Mouse (Mus musculus): ENCODE data around the gene Gm20388. TPM values are rescaled to one million over a fixed set of nuclear protein-coding genes. Genes with fewer than 3 reads are reported as not detected.

Gene Gm20388
- polyA plus RNA-seq, 1 experiment from 2014 or later, result 2.5 TPM

DNA sequence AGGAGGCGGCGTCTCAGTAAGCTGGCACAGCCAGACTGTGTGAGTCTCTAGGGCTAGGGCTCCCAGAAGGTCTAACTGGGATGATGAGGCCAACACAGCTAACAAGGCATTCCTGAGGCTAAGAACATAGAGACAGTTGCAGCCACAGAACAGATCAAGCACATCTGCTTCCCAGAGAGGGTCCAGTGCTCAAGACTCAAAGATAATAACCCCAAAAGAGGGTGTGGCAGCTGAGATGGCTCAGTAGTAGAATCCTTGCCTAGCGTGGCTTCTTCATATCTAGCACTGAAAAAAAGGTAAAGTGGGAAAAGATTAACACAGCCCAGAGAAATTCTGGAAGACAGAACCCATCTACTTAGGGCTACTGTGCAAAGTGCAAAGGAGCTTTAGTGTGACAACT, 3045.4 kb downstream of the Gm20388 start:
- 92% methylated on average over 3 of the region's 3 CpGs for WGBS
- DNase-seq (ENCODE audit: low spot score), result no peak

DNA sequence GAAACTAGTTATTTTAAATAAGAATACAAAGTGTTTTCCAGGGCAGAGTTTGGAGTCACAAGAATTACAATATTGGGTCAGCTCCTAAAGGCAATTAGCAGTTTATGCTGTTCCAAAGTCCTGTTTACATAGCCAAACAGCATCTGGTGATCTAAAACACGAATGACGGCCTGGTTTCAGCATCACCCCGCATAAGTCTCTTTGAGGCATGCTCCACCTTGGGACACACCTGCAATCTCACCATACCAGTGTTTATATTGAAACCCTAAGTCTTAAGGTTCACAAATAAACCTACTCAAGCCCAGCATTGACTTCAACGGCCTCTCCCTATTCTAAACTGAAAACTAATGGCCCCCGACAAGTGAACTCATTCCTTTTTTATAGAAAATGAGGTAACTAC, 3049.7 kb downstream of the Gm20388 start:
- Histone ChIP-seq H3K27me3 (ENCODE audit: low read depth, poor library complexity, severe bottlenecking) (no peaks in the 10 kb centered on the region), H3K36me3 (peaks cover 11% of the 10 kb centered on the region), H3K4me3 (no peak overlapping the region), H3K27ac (no peak overlapping the region), H3K9me3 (replicated peaks) (no peaks in the 10 kb centered on the region), H3K4me1 (peaks cover 11% of the 10 kb centered on the region)
- DNase-seq (ENCODE audit: low spot score), result no peak
- 88% methylated on average over 5 of the region's 5 CpGs for WGBS

More for the DNA sequence above, 3045.4 kb downstream of the Gm20388 start:
- Histone ChIP-seq H3K4me3 (no peak overlapping the region), H3K9me3 (replicated peaks) (no peaks in the 10 kb centered on the region), H3K27ac (no peak overlapping the region), H3K36me3 (no peaks in the 10 kb centered on the region), H3K27me3 (ENCODE audit: low read depth, poor library complexity, severe bottlenecking) (no peaks in the 10 kb centered on the region), H3K4me1 (peaks cover 6% of the 10 kb centered on the region; the same call in 1 of the 2 replicates)

DNA sequence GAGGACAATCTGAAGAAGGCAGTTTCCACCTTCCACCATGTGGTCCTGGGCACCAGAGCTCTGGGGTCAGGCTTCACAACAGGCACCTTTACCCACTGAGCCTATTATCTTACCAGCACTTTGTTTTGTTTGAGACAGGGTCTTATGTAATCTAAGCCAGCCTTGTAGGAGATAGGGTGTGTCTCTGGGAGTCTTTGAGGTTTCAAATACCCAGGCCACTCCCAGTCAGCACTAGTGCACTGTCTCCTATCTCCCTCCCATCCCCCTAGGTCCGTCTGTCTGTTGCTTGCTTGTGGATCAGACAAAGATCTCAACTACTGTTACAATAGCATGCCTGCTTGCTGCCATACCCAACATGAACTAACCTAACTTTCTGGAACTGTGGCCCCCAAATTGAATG, 3050.3 kb downstream of the Gm20388 start:
- H3K27me3 ChIP-seq (ENCODE audit: low read depth, poor library complexity, severe bottlenecking), result no peaks in the 10 kb centered on the region
- H3K4me3 ChIP-seq, result no peak overlapping the region
- no peak overlapping the region for H3K27ac ChIP-seq
- no peaks in the 10 kb centered on the region for H3K9me3 ChIP-seq (replicated peaks)
- WGBS, result 36% methylated on average over 1 of the region's 1 CpGs
- H3K36me3 ChIP-seq, result peaks cover 13% of the 10 kb centered on the region
- no peak for DNase-seq (ENCODE audit: low spot score)
- peaks cover 11% of the 10 kb centered on the region for H3K4me1 ChIP-seq

DNA sequence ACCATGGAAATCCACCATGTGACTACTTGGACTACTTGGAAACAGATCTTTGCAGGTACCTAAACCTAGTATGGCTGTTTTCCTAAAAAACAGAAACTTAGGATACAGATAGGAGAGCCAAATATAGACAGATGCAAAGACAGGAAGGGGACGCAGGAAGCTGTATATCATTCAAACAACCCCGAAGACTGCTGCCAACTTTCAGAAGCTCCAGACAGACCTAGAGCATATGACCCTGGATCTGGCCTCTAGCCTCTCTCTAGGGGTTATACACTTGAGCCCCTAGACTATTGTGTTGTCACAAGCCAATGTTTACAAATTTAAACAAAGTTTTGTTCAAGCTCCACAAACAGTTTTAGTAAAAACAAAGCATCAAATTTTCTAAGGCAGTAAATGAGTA, 3050.8 kb downstream of the Gm20388 start:
- Histone ChIP-seq H3K4me3 (no peak overlapping the region), H3K27ac (no peak overlapping the region), H3K36me3 (peaks cover 17% of the 10 kb centered on the region), H3K9me3 (replicated peaks) (no peaks in the 10 kb centered on the region), H3K4me1 (peaks cover 11% of the 10 kb centered on the region), H3K27me3 (ENCODE audit: low read depth, poor library complexity, severe bottlenecking) (no peaks in the 10 kb centered on the region)
- DNase-seq (ENCODE audit: low spot score), result no peak
- 52% methylated on average over 2 of the region's 2 CpGs for whole genome bisulfite sequencing

DNA sequence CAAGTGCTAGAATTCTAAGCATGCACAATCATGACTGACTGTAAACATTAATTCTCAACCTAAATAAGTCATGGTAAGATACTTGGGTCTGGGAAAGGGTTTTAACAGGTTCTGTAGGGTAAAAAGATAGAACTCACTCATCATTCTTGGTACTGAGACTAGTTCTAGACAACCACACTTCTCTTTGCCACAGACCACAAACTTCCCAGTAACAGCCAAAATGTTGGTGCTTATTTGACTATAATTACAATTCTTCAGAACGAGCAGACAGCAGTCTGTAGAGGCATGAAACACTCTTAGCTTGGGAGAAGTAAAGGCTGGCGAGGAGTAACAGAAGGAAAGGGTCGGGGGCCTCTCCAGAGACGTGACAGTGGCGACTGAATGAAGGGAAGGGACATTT, 3051.4 kb downstream of the Gm20388 start:
- Histone ChIP-seq H3K4me1 (peaks cover 11% of the 10 kb centered on the region), H3K27me3 (ENCODE audit: low read depth, poor library complexity, severe bottlenecking) (no peaks in the 10 kb centered on the region), H3K36me3 (peaks cover 17% of the 10 kb centered on the region), H3K27ac (no peak overlapping the region), H3K4me3 (no peak overlapping the region), H3K9me3 (replicated peaks) (no peaks in the 10 kb centered on the region)
- DNase-seq (ENCODE audit: low spot score), result no peak
- 69% methylated on average over 5 of the region's 5 CpGs for WGBS

DNA sequence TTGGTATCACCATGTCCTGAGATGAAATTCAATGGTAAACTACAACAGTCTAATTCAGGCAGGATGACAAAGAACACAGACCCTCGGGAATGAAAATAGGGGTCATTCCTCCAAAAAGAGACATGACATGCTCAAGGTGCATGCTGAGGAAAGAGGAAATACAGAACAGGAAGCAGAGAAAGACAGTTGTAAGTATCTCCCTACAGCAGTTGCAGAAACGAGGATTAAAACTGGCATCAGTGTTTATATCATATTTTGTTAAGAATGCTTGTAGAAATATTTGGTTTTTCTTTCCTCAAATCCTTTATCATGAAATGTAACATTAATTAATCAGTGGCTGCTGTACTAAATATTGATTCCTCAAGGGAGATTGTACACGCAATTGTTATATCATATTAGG, 3056.0 kb downstream of the Gm20388 start:
- peaks cover 53% of the 10 kb centered on the region for H3K36me3 ChIP-seq

DNA sequence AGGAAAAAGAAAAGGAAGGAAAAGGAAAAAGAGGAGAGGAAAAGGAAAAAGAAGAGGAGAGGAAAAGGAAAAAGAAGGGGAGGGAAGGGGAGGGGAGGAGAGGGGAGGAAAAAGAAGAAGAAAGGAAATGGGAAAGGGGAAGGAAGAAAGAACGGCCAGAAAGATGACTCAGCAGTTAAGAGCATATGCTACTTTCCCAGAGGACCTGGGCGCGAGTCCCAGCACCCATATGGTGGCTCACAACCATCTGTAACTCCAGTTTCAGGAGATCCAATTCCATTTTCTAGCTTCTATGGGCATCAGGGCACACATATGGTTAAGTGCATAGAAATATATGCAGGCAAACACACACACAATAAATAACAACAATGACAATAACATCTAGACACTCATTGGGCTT, 3057.5 kb downstream of the Gm20388 start:
- Histone ChIP-seq H3K9me3 (replicated peaks) (no peaks in the 10 kb centered on the region), H3K4me3 (no peak overlapping the region), H3K27ac (no peak overlapping the region), H3K36me3 (peaks cover 64% of the 10 kb centered on the region), H3K27me3 (ENCODE audit: low read depth, poor library complexity, severe bottlenecking) (no peaks in the 10 kb centered on the region), H3K4me1 (0 out of 2 replicates have a peak, but pooled peaks cover 3% of the 10 kb centered on the region)
- DNase-seq (ENCODE audit: low spot score), result no peak
- 96% methylated on average over 3 of the region's 3 CpGs for WGBS

More for the DNA sequence above, 3056.0 kb downstream of the Gm20388 start:
- Histone ChIP-seq H3K9me3 (replicated peaks) (no peaks in the 10 kb centered on the region), H3K27me3 (ENCODE audit: low read depth, poor library complexity, severe bottlenecking) (no peaks in the 10 kb centered on the region), H3K27ac (no peak overlapping the region), H3K4me1 (peaks cover 6% of the 10 kb centered on the region), H3K4me3 (no peak overlapping the region)
- 91% methylated on average over 3 of the region's 3 CpGs for WGBS
- DNase-seq (ENCODE audit: low spot score), result no peak

DNA sequence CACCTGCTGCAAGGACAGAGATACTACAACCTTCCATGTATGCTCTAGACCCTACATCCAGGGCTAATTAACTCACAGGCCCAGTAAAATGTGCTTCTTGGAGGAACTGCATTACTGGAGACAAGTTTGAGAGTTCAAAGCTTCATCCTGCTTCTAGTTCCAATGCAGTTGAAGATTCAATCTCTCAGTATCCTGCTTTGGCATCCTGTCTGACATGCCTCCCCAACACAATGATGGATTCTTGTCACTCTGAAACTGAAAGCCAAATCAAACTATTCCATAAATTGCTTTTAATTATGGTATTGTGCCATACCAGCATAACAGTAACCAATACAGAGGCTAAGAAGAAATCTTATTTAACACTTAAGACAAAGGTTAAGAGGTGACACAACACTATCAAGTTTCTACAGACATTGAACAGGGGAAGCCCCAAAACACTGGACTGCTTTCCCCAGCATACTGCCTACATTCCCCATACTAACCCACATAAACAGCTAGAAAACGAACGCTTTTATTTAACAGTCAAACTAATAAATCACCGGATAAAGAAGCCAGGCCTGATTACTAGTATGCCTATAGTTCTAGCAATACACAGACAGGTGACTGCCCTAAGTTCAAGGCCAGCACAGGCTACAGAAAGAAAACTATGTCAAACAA, 3059.5 kb downstream of the Gm20388 start:
- WGBS, result 94% methylated on average over 3 of the region's 3 CpGs
- Histone ChIP-seq H3K36me3 (peaks cover 66% of the 10 kb centered on the region), H3K4me3 (no peak overlapping the region), H3K4me1 (no peaks in the 10 kb centered on the region), H3K27ac (no peak overlapping the region), H3K27me3 (ENCODE audit: low read depth, poor library complexity, severe bottlenecking) (no peaks in the 10 kb centered on the region), H3K9me3 (replicated peaks) (no peaks in the 10 kb centered on the region)
- DNase-seq (ENCODE audit: low spot score), result no peak

DNA sequence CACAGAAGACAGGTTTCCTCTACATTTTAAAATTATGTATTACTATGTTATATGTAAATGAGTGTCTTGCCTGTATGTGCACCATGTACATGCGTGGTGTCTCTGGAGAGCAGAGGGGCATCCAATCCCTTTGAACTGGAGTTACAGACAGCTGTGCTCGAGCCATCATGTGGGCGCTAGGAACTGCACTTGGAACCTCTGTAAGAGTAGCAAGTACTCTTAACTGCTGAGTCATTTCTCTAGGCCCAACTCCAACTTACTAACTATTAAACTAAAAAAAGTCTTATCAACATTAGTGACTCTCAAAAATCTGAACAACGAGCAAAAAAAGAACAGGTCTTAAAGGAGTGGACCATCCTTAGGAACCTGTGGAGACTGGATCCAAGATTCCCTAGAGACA, 3065.4 kb downstream of the Gm20388 start:
- no peak for DNase-seq (ENCODE audit: low spot score)
- no peaks in the 10 kb centered on the region for H3K27me3 ChIP-seq (ENCODE audit: low read depth, poor library complexity, severe bottlenecking)
- H3K4me3 ChIP-seq, result no peak overlapping the region
- peaks cover 10% of the 10 kb centered on the region; the same call in 1 of the 2 replicates for H3K4me1 ChIP-seq
- H3K27ac ChIP-seq, result no peak overlapping the region
- peaks cover 32% of the 10 kb centered on the region for H3K36me3 ChIP-seq
- H3K9me3 ChIP-seq (replicated peaks), result no peaks in the 10 kb centered on the region
- WGBS, result 95% methylated on average over 4 of the region's 4 CpGs

DNA sequence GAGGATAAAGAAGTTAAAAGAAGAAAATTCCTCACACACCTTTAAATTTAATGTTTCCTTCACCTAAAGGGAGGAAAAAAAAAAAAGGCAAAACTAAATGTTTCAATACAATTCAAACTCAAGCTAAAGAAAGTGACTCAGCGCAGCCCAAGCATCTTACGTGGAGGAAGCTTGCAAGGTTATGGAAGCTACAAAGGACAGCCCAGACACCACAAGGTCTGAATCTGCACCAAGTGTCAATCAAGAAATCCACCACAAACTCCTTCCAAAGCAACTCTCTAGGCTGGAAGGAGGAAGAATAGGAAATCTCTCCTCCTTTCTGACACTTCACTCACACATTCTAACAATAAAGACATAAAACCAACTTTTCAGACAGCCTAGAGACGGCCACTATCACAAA, 3068.8 kb downstream of the Gm20388 start:
- Histone ChIP-seq H3K36me3 (peaks cover 7% of the 10 kb centered on the region), H3K27ac (no peak overlapping the region), H3K27me3 (ENCODE audit: low read depth, poor library complexity, severe bottlenecking) (no peaks in the 10 kb centered on the region), H3K9me3 (replicated peaks) (no peaks in the 10 kb centered on the region), H3K4me3 (no peak overlapping the region), H3K4me1 (peaks cover 10% of the 10 kb centered on the region; the same call in 1 of the 2 replicates)
- WGBS, result 90% methylated on average over 3 of the region's 3 CpGs
- DNase-seq (ENCODE audit: low spot score), result no peak

DNA sequence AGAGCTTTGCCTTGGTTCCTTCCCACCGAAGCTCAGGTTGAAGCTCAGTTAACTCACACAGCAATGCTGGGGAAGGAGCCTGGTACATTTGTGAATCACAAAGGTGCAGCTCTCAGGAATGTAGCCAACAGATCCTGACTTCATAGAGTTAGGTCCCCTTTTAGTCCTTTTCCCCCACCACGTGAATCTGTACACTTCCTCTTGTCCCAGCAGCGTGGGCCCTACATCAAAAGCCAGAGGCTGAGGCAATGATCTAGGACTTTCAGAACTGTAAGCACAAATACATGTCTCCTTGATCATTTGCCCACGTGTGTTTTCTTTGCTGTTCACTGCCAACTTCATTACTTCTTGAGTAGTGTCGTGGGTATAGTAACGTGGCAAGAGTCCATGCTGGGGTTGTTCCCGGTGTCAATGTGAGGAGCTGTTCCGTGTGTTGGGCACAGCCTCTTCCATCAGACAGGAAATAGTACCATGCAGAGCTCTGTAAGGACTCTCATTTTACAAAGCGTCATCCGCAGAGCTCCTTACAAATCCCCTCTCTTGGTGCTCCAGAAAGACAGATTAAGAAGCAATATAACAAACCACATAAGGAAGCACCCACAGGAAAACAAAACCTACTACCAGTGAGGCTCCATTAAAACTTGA, 3069.3 kb downstream of the Gm20388 start:
- H3K4me1 ChIP-seq, result peaks cover 10% of the 10 kb centered on the region; the same call in 1 of the 2 replicates
- no peaks in the 10 kb centered on the region for H3K9me3 ChIP-seq (replicated peaks)
- no peak for DNase-seq (ENCODE audit: low spot score)
- 84% methylated on average over 10 of the region's 10 CpGs for WGBS
- no peaks in the 10 kb centered on the region for H3K27me3 ChIP-seq (ENCODE audit: low read depth, poor library complexity, severe bottlenecking)
- H3K4me3 ChIP-seq, result no peak overlapping the region
- H3K36me3 ChIP-seq, result 0 out of 2 replicates have a peak, but pooled peaks cover 4% of the 10 kb centered on the region
- H3K27ac ChIP-seq, result no peak overlapping the region

DNA sequence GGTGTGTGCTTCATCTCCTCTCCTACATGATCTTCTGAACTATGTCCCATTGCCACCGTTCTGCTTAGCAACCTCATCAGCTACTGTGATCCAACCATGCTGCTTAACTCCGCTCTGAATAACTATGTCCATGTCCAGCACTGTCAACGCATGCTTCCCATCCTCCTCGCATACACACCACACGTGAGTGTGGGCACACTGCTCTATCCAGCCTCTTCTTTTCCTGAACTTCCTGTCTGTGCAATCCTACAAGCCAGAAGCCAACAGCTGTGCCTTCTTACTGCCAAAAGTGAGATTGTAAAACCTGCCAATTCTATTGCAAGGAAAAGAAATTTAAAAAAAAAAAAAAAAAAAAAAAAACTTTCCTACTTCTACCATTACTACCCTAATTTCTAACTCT, 3071.0 kb downstream of the Gm20388 start:
- no peaks in the 10 kb centered on the region for H3K9me3 ChIP-seq (replicated peaks)
- WGBS, result 89% methylated on average over 5 of the region's 5 CpGs
- no peak overlapping the region for H3K27ac ChIP-seq
- no peak for DNase-seq (ENCODE audit: low spot score)
- peaks cover 10% of the 10 kb centered on the region; the same call in 1 of the 2 replicates for H3K4me1 ChIP-seq
- no peaks in the 10 kb centered on the region for H3K27me3 ChIP-seq (ENCODE audit: low read depth, poor library complexity, severe bottlenecking)
- 0 out of 2 replicates have a peak, but pooled peaks cover 4% of the 10 kb centered on the region for H3K36me3 ChIP-seq
- no peak overlapping the region for H3K4me3 ChIP-seq

DNA sequence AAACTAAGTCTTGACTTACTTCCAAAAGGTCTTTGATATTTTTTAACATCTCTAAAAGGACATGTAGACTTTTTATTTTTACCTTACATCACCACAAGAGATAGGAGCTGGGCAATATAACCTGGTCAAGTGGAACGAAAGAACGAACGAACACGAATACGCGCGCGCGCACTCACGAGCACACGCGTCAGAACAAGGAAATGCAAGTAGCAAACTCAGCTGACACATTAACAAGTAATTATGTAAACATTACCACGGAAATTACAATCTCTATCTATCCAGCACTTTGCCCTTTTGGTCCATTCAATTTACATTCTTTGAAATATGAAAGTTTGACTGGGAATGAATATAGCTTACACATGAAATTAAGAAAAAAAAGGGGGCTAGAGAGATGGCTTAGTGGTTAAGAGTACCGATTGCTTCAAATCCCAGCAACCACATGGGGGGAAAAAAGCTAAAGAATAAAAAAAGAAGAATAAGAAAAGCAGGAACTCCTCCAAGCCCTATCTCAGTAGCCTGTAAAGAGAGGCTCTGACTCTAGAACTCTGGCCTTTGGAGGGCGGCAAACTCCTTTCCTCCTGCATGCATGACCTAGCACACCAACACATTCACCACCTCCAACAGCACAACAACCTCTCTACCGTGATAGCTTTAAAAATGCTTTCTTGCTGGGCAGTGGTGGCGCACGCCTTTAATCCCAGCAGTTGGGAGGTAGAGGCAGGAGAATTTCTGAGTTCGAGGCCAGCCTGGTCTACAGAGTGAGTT, 3072.7 kb downstream of the Gm20388 start:
- DNase-seq (ENCODE audit: low spot score), result no peak
- WGBS, result 93% methylated on average over 19 of the region's 19 CpGs
- H3K27me3 ChIP-seq (ENCODE audit: low read depth, poor library complexity, severe bottlenecking), result no peaks in the 10 kb centered on the region
- peaks cover 14% of the 10 kb centered on the region for H3K4me1 ChIP-seq
- H3K36me3 ChIP-seq, result 0 out of 2 replicates have a peak, but pooled peaks cover 4% of the 10 kb centered on the region
- H3K27ac ChIP-seq, result no peak overlapping the region
- H3K4me3 ChIP-seq, result no peak overlapping the region
- H3K9me3 ChIP-seq (replicated peaks), result no peaks in the 10 kb centered on the region
